Mouse (Mus musculus) gastrocnemius, adult 8-10 months (tissue): Measurements from ENCODE around the gene Sema5b. TPM values are rescaled to one million over a fixed set of nuclear protein-coding genes. Genes with fewer than 3 reads are reported as not detected.

Source experiments
- DNase-seq, 2 experiments: peaks; one replicate each; pipeline ENCODE4 v3.0.0; 2022; ENCODE audit warnings: low spot score in 2 of 2
- total RNA-seq, 4 experiments: library from RNA; stranded (reverse); gene quantifications; 2 replicates each; pipeline ENCODE4 v1.2.4; 2022

The Sema5b gene
- total RNA-seq, 4 experiments from 2014 or later: 0.05 to 0.13 (median 0.07) TPM; not detected in 1

DNA sequence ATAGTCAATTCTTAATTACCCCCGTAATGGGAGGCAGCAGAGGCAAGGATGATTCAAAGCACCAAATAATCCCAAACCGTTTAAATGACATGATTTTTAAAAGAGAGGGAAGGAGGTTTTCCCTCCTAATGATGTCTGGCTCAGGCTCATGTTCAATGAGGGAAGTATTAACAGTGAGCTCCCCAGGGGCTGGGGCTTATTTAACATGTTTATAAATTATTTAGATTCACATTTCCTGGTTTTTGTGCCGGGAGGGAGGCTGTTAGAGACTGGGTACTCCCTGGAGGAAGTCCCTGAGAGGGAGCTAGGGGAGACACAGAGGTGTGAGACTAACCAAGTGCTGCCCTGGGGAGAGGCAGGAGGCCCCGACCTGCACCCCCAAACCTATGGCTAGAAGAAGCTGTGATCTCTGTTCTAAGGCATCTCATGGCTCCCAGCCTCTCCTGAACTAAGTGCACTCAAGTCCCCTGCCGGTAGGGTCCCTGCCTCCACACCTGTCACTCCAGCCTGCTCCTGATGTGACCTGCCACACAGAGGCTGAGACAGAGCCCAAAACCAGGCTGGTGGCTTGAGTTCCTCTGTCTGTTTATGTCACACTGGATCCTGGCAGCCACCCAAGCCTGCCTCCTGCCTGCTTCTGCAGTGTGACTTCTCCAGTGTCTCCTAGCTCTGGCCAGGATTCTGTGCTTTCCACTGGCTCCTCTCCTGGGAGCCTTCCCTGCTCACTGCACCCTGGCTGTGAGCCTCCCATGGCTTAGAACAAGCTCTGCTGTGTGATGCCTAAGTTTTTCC lies 51.5 kb downstream of the Sema5b start:
- DNase-seq: peak in 1 of 2 experiments; percentile 11

DNA sequence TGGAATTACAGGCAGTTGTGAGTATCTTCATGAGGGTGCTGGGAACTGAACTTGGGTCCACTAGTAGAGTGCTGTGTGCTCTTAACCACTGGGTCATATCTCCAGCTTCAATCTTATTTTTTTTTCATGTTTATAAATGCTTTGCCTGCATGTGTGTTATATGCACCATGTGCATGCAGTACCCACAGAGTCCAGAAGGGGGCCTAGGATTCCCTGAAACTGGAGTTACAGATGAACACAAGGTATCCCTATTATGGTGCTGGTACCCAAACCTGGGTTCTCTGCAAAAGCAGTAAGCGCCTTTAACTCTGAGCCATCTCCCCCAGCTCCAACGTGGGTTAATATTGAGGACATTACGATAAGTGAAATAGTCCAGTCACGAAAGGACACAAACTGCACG lies 52.5 kb downstream of the Sema5b start:
- DNase-seq: no peak

DNA sequence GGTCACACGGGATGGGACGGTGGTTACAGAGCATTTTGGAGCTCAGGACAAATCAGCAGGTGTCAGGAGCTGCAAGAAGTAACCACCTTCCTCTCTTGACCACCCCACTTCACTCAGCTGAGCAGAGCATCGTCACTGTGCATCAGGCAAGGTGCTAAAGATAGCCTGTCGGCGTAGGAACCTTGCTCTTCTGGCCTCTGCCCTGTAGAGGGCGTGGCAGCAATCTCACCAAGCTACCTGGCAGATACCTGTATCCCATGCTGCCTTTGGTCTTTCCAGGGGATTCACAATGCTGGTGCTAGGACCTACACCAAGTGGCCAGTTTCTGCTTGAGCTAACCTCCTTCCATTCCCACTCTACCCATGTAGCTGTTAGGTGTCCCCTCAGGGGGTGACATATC lies 55.3 kb downstream of the Sema5b start:
- no peak for DNase-seq

DNA sequence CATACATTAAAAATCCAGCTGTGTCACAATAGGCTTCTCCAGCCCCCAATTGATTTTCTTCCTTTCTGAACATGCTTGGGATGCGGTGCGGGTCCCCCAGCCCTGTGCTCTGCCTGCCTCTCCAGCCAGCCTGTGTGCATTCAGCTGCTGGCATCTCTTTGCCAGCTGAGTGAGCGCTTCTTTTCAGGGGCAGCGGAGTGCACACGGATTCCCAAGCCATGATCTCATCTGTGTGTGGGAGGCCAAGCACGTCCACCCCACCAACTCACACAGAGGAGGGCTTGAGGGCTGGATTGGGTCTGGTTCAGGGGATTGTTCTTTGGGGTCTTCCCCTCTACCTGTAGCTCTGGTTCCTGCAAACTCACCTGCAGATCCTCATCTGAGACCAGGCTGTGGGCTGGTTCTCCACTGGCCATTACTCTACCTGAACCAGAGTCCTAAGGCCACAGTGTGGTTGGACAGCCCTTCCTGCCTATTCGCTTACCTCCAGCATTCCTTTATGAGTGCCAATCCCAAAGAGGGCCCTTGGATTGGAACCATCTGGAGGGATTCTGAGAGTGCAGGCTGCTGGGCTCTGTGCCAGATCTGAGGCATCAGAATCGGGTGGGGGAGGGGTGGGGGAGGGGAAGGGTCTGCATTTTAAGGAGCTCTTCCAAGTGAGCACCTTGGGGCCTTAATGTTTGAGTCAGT lies 55.9 kb downstream of the Sema5b start:
- no peak for DNase-seq

DNA sequence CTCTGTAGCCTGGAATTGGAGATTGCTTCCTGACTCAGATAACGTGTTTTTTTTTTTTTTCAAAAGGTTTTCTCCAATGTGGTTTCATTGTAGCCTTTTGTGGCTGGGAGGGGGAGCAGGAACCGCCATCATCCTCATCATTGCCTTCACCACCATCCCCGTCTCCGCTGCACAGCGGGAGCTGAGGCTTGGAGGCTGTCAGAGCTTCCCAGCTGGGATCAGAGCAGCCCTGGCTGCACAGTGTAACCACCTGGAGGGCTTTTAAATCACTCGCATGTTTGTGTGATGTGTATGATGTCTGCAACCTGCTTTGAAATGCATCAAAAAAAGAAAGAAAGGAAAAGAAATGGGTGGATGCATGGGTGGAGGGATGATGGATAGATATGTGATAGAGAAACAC lies 57.0 kb downstream of the Sema5b start:
- DNase-seq: no peak

DNA sequence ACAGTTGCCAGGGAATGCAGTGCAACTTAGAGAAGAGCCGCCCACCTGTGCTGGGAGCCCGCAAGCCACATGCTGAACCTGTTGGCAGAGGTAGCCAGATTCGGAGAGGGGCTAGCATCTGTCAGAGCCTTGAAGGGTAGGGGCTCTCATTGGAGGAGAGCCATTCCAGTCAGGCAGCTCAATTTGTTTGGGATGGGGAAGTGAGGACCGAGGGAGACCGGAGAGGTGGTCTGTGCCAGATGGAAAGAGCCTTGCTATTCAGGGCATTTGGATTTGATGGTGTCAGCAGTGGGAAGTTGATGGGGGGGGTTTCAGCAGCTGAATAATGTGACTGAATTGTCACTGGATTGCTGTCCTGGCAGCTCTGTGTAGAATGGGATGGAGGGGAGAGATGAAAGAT lies 57.9 kb downstream of the Sema5b start:
- no peak for DNase-seq

DNA sequence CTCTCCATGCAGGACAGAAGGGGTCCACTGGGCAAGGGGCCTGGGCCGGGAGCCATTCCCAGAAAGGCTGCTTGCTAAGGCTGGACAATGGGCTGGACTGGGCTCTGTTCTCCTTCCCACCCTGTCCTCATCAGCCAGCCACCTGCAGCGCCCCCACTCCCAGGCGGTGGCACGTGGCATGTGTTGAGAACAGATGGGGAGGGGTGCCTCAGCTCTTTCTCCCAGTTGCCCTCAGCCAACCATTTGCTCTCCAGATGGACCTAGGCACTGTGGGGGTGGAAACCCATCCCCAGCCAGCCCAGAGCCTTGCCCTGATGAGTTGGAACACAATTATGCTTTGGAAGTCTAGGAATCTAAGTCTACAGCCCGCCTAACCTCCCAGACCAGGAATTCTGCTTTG lies 59.3 kb downstream of the Sema5b start:
- DNase-seq: no peak

DNA sequence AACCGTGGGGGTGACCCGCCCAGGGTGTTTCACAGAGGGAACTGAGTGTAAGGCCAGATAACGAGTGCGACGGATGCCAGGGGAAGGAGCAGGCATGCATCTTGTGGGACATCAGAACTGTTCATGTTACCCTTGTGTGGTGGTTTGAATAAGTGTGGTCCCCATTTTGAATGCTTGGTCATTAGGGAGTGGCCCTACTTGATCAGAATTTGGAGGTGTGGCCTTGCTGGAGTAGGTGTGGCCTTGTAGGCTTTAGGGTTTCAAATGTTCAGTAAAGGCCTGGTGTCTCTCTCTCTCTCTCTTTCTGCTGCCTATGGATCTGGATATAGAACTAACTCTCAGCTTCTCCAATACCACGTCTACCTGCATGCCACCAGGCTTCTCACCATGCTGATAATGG lies 60.5 kb downstream of the Sema5b start:
- DNase-seq: no peak

DNA sequence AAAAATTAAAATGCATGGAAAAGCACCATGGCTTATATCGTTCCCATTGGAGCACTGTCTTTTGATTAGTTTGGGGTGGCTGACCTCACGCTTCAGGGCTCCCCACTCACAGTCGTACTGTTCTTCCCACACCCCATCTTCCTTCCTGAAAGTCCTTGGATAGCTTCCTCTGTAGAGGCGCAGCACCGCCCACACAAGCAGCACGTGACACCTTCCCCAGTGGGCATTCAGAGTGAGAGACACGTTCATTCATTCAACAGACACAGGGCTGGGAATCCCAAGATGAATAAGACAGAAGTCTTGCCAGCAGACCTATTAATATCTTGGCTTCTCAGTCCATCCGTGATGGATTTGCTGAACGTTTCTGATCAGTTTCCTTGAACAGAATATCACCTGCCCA lies 61.6 kb downstream of the Sema5b start:
- DNase-seq: no peak

DNA sequence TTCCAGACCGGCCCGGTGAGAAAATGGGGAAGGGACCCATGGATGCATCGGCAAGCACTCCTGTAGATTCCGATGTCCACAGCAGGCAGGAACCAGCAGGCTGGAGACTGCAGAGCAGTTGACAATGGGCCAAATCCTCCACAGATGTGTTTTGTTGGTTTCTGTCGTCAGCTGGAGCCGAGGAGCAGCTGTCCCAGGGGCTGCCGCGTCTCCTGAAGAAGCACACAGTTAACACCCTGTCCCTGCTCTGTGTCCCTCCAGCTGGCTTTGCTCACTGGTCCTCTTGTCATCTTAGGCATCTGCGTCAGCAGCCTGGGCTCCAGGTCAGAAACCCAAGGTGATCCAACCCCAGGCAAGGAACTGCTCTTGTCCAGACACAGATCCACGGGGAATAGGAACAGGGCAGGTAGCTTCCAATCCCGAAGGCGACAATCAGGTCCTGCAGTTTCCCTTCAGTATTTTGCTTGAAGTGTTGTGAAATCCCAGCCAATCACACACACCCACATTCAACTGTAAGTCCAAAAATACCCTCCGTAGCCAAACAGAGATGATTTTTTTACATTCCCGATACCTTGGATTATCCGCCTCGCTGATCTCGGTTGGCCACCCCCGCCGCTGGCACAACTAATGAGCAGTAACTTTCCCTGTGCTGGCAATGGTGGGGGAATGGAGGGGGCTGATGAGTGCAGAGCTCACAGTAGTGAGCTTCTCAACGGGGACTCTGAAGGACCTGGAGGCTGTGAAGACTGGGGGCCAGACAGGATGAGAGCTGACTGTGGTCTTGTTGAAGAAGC lies 63.0 kb downstream of the Sema5b start:
- peak in 1 of 2 experiments; percentile 13 for DNase-seq

DNA sequence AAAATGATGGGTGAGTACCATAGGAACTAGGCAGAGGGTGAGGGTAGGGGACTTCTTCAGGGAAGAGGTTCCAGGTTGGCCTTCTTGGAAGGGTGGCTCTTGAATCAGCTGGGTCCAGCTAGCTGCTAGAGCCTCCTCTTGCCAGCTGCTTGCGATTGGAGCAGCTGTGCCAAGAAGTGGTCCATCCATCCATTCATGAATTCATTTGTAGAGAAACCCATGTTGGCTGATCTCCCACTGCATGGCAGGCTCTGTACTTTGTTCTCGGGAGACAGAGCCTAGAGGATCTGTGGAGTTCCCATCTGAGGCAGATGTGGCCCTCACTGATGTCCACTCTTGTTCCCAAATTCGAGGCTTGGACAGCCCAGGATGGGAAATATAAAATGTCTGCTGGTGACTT lies 66.3 kb downstream of the Sema5b start:
- no peak for DNase-seq

DNA sequence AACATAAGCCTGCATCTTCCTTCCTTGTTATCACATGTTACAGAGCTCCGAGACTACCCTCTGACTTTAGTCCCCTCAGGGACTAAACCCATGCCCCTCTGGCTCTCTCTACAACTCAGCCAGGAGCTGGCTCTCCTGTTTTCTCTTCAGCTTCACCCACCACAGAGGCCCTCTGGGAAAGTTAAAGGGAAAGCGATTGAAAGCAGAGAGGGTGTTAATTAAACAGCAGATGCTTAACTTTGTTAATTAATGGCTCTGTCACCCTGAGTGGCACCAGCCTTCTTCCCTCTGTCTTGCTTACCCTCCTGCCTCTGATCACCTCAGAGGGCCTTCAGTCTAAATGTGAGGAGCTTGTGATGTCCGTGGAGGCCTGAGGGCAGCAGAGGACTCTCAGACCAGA lies 67.3 kb downstream of the Sema5b start:
- DNase-seq: no peak

DNA sequence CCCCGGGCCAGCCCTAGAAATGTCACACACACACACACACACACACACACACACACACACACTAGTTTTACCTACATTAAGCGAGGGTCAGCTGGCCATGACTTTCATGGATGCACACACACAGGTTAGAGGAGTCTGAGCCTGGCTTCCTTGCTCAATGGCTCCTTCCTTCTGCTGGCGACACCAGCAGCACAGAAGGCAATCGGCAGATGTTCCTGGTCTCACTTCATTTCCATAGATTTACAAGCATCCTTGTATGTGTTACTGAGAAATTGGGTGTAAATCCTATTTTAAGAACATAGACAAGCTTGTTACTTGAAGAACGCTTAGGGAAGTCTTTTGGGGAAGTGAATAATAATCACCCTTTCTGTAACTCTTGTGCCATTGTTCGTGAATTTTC lies 68.6 kb downstream of the Sema5b start:
- no peak for DNase-seq

DNA sequence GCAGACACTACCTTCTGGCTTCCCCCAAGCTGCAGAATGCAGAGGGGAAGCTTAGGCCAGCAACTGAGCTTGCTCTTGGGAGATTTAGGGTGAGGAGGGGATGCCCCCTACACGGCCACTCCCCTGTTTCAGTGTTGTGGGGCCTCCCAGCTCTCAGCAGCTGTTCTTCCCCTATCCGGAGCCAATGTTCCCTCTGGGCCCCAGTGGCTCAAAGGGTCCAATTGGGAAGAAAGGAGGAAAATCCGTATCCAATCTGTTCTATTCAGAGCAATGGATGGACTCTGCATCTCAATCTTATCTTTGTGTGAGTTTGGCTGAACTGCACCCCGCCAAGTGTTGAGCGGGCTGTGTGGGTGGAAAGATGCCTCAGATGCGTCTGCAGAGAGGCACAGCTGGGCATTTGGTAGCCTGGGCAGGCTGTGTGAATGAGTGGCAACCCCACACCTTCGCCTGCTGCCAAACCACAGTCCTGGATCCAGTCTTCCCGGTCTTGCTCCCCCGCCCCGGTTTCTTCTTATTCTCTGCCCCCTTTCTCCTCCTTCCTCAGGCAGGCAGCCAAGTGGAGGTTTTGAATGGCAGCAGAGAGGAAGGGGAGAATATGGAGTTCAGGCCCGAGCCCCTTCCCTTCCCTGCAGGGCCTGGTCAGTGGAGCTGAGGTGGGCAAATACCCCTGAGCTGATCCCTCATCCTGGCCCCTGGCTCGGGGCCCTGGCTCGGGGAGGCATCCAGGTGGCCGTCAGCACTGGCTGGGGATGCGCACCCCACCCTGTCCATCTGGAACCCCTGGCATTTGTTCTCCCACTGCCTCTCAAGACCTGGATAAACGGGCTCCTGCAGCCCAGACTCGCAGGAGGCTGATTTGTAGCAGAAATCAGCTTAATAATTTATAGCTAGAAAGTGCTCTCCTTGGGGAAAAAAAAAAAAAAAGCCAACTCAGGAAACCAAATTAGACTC lies 73.2 kb downstream of the Sema5b start:
- DNase-seq: peak in 1 of 2 experiments; percentile 19

DNA sequence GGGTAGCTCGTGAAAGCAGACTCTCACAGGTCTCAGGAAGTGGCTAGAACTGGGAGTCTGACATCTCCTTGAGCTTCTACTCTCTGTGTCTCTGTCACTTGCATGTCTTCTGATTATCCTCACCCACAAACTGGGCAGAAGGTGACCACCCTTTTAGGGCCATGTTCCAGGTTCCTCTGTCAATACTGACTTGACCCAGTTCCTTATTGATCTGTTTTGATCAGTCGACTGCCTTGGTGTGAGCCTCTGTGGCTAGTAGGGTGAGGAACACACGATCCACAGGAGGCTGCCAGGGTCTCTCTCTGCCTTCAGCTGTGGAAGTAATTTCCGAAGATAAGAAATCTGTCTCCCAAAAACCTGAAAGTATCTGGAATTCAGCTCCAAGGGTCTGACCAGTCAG lies 76.8 kb downstream of the Sema5b start:
- DNase-seq: no peak

DNA sequence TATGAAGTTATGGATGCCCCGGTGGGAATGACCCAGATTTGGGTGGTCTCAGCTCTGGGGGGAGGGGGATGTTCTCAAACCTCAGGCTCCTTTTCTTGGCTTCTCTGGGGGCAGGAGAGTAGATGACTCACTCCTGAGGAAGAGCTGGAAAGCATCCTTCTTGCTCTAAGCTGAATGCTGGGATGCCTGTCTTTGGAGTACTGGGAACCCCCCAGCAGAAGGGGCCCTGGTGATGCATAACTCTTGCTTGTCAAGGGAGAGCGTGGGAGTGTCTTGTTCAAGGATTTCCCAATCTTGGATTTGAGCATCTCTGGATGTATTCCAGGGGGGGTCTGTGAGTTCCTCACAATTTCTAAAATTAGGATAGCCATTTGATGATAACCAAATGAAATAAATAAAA lies 82.1 kb downstream of the Sema5b start:
- DNase-seq: no peak

DNA sequence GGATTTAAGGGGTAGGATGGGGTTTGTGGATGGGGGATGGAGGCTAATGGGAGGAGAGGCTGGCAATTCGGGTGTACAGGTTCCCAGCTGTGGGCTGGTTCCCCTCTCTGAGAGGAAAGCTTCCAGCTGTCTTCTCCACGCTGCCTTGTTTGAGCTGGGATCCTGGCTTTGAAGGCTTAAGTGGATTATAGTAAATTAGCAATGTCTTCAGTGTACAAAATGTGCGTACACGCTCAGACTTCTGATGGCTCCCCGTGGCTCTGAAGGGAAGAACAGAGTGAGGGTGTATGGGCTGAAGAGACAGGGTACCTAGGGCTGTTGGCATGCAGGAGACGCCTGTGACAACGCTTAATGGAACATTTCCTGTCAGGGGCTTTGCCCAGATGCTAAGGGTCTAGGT lies 83.0 kb downstream of the Sema5b start:
- no peak for DNase-seq

DNA sequence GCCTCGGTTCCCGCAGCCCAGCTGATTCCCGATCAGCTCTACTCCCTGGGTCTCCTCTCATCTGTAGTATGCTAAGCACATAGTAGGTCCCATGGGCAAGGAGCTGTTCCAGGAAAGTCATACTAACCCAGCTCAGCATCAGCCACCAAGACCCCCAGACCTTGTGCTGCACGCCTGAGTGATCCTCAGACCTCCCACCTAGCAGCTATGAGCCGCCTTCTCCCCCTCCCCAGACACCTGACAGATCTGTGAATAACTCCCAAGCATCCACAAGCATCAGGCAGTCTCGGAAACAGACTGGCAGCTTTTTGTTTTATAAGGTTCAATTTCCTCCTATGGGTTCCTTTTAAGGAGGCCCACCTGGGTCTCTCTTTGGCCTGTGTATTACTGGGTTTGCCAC lies 83.9 kb downstream of the Sema5b start:
- DNase-seq: no peak

DNA sequence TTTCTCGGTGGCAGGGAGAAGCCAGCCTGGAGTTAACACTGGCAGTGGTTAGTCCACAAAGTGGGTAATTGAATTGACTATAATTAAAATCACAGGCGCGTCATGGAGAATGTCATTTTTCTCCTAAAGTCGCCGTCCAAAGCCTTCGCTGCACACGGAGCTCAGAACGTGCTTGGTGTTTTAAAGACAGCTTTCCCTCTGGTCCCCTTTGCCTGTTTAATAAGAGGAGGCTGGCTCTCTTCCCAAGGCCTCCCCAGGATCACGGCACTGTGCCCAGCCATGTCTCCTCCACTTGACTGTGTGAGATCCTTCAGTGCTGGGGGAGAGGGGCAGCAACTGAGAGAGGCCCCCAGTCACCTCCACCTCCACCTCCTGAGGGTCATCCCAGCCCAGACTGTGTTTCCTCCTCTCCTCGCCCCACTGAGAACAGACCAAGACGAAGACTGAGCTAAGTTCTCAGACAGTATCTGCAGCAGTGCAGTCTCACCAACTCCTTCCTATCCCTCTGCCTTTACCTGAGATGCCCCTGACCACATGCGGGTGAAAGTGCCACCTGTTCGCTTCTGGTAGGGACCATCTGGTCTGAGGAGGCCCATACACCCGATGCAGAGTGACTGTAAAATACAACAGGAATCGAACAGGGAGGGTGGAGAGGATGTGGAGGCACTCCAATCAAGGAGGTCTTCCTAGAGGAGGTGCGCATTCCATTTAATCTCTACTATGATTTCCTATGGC lies 84.5 kb downstream of the Sema5b start:
- DNase-seq: no peak

DNA sequence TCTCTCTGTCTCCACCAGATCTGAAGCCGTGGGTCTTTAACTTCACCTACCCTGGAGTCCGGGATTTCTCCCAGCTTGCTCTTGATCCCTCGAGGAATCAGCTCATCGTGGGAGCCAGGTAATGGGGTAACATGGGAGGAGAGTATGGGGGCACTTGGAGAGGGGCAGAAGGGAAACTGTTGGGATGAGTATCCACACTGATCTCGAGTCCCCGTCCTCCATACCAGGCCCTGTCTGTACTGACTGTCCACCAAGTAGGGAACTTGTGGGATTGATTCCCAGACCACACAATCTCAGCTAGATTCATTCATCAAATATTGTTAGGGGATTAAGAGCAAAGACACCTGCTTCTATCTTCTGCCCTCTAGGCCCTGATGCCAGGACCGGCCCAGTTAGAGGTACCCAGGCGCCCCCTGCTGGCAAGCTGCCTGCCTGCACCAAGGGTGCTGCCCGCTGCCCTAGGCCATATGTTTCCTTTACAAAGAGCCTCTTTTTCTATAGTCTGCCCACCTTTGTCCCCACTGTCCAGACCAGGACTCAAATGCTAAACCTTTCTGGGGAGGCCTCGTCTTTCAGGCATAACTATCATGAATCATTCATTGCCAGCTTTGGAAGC lies 87.2 kb downstream of the Sema5b start:
- DNase-seq: peak; percentile 27 to 62
